Mouse (Mus musculus): ENCODE results near the gene Ippk. TPM values are rescaled to one million over a fixed set of nuclear protein-coding genes. Genes with fewer than 3 reads are reported as not detected.

The Ippk gene
- total RNA-seq, 2 experiments from 2014 or later, result 33.1 to 41.0 TPM

DNA sequence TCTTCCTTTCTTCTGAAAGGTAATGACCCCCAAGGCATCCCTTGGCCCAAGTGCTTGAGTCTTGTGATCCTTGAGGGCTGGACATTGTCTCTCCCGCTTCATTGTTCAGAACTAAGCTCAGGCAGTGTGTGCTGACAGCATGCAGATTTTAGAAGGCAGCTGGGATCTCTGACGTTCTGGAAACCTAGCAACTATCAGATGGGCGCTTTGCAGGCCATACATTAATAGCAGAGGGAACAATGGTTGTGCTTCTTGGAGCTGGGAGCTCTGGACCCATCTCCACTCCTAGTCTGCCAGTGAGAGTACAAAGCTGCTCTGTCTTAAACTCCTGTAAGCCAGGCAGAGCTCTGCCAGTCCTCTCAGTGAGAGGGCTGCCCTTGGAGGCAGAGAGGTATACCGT lies 15.1 kb downstream of the Ippk start:
- peak; percentile 37 to 41 for DNase-seq (ENCODE audit: low spot score in 2 of 2)
- no peak for TF ChIP-seq CTCF (conservative IDR thresholded peaks at IDR 0.05)
- Histone ChIP-seq H3K4me3 (no peak overlapping the region), H3K27ac (peak overlapping the region; percentile 77)

DNA sequence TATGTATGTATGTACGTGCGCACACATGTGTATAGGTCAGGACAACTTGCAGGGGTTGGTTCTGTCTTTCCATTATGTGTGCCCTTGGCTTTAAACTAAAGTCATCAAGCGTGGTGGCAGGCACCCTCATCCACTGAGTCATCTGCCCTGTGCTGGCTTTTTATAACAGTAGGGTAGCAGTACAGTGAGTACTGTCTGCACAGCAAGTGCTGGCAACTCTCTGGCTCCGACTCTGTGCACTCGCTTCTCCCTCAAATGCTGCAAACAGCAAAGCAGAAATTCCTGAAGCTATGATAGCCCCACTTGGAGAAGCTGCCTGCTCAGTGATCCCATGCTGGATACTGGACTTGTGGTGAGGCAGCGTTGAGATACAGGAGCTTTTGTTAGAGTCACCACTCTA lies 23.4 kb downstream of the Ippk start:
- H3K4me3 ChIP-seq, result no peak overlapping the region
- TF ChIP-seq CTCF (conservative IDR thresholded peaks at IDR 0.05), result no peak
- H3K27ac ChIP-seq, result peak overlapping the region; percentile 88
- peak; percentile 37 to 59 for DNase-seq (ENCODE audit: low spot score in 2 of 2)

- DNase-seq (ENCODE audit: low spot score in 2 of 2), result peak; percentile 84 to 88
- peak overlapping the region; percentile 91 for H3K27ac ChIP-seq
- peak; percentile 100 for TF ChIP-seq CTCF (conservative IDR thresholded peaks at IDR 0.05)
- no peak overlapping the region for H3K4me3 ChIP-seq
These were observed 28.3 kb downstream of the Ippk start for GRCm38 (mm10) chr13:49449318-49449749.

DNA sequence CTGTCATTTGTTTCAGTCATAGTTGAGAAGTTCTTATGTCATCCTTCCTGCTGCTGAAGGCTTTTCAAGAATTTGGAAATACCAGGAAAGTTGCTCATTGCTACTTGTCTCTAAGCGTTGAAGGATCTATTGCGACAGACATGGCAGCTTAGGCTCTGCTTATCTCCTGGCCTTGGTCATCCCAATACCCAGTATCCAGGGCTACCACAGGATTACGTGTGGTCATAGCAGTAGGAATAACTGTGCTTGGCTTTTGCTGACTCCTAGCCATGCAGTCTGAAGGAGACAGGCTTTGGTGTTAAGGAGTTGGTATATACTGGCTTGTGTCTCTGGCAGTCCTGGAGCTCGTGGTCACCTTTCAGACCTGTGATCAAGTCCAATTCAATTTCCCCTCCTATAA lies 39.2 kb downstream of the Ippk start:
- no peak overlapping the region for H3K4me3 ChIP-seq
- peak overlapping the region; percentile 91 for H3K27ac ChIP-seq
- no peak for TF ChIP-seq CTCF (conservative IDR thresholded peaks at IDR 0.05)
- no peak for DNase-seq (ENCODE audit: low spot score in 2 of 2)

DNA sequence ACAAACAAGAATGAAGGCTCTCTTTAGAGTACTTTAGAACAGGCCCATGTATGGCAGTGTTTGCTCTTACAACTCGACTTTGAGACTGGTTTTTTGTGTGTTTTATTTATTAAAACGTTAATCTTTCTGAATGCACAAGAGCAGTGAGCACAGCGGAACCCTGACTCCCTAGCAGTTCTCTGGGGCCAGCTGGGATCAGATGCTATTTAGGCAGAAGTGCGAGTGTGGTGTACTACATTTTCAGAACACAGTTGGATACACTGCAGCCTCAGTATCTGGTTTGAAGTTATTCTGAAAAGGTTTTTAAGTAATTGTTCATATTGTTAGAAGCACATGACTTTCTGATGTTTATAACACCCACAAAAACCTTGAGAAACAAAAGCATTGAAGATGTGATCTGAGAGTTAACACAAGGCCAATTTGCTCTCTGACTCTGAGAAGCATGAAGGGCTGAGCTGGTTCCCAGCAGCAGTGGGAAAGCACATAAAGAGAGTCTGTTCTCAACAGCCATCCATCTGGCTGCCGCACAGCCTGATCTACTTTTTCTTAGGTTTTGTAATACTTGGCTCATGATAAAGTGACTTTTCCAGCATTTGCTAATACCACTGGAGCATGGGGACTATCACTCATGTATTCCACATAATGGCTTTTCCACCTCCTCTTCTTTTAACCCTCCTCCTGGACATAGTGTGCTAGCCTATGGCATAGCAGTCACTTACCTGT lies 39.8 kb downstream of the Ippk start:
- Histone ChIP-seq H3K4me3 (no peak overlapping the region), H3K27ac (peak overlapping the region; percentile 91)
- no peak for TF ChIP-seq CTCF (conservative IDR thresholded peaks at IDR 0.05)
- peak; percentile 60 to 66 for DNase-seq (ENCODE audit: low spot score in 2 of 2)

DNA sequence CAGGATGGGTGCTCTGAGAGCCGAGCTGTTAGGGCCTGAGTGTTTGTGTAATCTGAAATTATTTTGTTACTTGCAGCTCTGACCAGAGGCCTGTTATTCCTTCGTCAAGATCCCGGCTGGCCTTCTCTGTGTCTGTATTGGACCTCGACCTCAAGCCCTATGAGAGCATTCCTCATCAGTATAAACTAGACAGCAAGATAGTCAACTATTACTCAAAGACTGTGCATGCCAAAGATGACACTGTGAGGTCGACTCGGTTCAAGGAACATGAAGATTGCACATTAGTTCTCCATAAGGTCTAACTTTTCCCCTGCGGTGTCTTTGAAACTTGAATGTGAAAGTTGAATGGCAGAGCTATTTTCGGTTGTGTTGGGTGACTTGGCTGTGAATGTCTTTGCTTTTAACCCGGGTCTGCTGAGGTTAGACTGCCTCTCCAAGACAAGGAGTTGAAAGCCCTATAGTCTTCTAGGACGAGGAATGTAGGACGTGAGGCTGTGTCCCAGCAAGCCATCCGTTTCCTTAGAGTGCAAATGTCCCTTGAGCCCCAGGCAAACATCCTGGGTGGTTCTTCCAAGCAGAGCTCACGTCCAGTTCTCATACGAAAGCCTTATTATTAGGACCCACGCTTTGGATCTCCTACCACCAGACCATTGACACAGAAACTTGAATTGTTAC lies 40.5 kb downstream of the Ippk start:
- TF ChIP-seq CTCF (conservative IDR thresholded peaks at IDR 0.05), result no peak
- peak overlapping the region; percentile 91 for H3K27ac ChIP-seq
- no peak for DNase-seq (ENCODE audit: low spot score in 2 of 2)
- H3K4me3 ChIP-seq, result no peak overlapping the region

GRCm38 (mm10) chr13:49462921-49463320 lies 41.9 kb downstream of the Ippk start:
- Histone ChIP-seq H3K27ac (peak overlapping the region; percentile 91), H3K4me3 (no peak overlapping the region)
- DNase-seq (ENCODE audit: low spot score in 2 of 2), result no peak
- TF ChIP-seq CTCF (conservative IDR thresholded peaks at IDR 0.05), result no peak

DNA sequence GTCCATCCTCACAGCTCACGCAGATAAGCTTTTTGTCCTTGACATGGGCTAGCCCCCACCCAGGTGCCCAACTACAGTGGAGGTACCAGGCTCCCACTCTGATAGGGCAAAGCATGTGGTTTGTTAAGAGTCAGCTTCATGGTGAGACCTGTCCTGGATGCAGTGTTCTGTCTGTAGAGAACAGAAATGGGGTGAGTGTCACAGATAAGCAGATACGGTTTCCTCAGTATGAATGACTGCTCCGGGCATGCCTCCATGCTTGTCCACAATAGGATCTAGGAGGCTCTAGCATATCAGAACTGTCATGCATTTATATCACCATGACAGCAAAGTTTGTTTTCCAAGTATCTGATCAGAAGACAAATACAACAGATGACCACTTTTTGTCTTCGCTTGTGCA lies 44.8 kb downstream of the Ippk start:
- no peak for TF ChIP-seq CTCF (conservative IDR thresholded peaks at IDR 0.05)
- Histone ChIP-seq H3K27ac (peak overlapping the region; percentile 28; the same call in 1 of the 2 replicates), H3K4me3 (no peak overlapping the region)
- DNase-seq (ENCODE audit: low spot score in 2 of 2), result no peak

GRCm38 (mm10) chr13:49466393-49467075 lies 45.5 kb downstream of the Ippk start:
- TF ChIP-seq CTCF (conservative IDR thresholded peaks at IDR 0.05), result no peak
- H3K27ac ChIP-seq, result peak overlapping the region; percentile 67
- no peak overlapping the region for H3K4me3 ChIP-seq
- DNase-seq (ENCODE audit: low spot score in 2 of 2), result no peak

- Histone ChIP-seq H3K27ac (peak overlapping the region; percentile 67), H3K4me3 (no peak overlapping the region)
- no peak for DNase-seq (ENCODE audit: low spot score in 2 of 2)
- TF ChIP-seq CTCF (conservative IDR thresholded peaks at IDR 0.05), result no peak
These were observed 46.5 kb downstream of the Ippk start for GRCm38 (mm10) chr13:49467585-49467984.

DNA sequence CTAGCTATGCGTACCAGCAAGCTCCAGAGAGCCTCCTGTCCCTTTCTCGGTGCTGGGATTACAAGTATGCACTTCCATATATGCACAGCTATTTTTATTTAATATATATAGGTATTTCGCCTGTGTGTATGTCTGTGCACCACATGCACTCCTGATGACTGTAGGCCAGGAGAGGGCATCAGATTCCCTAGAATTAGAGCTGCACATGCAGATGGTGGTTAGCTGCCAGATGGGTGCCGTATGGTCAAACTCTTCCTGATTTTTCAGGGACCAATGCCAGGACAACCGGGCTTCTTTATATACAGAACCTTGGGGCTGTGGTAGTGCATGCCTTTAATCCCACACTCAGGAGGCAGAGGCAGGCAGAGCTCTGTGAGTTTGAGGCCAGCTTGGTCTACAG lies 48.0 kb downstream of the Ippk start:
- Histone ChIP-seq H3K27ac (peak overlapping the region; percentile 59; the same call in 1 of the 2 replicates), H3K4me3 (no peak overlapping the region)
- TF ChIP-seq CTCF (conservative IDR thresholded peaks at IDR 0.05), result peak; percentile 51
- no peak for DNase-seq (ENCODE audit: low spot score in 2 of 2)

DNA sequence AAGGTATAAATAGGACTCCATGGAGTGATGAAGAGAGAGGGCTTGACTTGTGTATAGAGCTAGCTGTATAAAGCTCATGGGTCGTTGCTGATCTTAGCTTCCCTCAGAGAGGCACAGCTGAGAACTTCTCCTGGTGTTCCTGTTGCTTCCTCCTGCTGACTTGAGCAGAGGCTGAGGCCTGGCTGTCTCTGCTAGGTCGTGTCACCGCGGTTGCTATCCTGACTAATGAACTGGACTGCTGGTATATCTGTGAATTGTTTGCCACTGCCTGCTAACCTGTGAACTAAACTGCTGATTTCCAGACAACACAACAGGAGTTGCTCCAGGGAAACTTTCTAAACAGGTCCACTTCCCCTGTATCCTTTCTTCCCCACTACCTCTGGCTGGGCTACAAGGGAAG lies 49.3 kb downstream of the Ippk start:
- DNase-seq (ENCODE audit: low spot score in 2 of 2), result no peak
- peak overlapping the region; percentile 58 for H3K27ac ChIP-seq
- H3K4me3 ChIP-seq, result no peak overlapping the region
- TF ChIP-seq CTCF (conservative IDR thresholded peaks at IDR 0.05), result no peak

GRCm38 (mm10) chr13:49470806-49471205 lies 49.8 kb downstream of the Ippk start:
- no peak for TF ChIP-seq CTCF (conservative IDR thresholded peaks at IDR 0.05)
- H3K27ac ChIP-seq, result peak overlapping the region; percentile 58
- H3K4me3 ChIP-seq, result no peak overlapping the region
- DNase-seq (ENCODE audit: low spot score in 2 of 2), result no peak
